Mouse (Mus musculus) left cerebral cortex, postnatal 10 days (tissue): Measurements from ENCODE around the gene S100g. TPM values are rescaled to one million over a fixed set of nuclear protein-coding genes. Genes with fewer than 3 reads are reported as not detected.

Experiments used
- DNase-seq, 2 experiments: peaks; one replicate each; pipeline ENCODE4 v3.0.0; 2021 to 2022; ENCODE audit warnings: low spot score in 2 of 2, mixed read lengths in 1 of 2; ENCODE audit errors: extremely low spot score in 1 of 2
- intact Hi-C: fragments of 180-260 bp; cut with DNase I; formaldehyde crosslinking; loops from one replicate; pipeline ENCODE4 v1.15.1; 2025
- total RNA-seq, 2 experiments: library from RNA; stranded (reverse); gene quantifications; 2 replicates each; pipeline ENCODE4 v1.2.3; 2021

S100g gene
- total RNA-seq = not detected

DNA sequence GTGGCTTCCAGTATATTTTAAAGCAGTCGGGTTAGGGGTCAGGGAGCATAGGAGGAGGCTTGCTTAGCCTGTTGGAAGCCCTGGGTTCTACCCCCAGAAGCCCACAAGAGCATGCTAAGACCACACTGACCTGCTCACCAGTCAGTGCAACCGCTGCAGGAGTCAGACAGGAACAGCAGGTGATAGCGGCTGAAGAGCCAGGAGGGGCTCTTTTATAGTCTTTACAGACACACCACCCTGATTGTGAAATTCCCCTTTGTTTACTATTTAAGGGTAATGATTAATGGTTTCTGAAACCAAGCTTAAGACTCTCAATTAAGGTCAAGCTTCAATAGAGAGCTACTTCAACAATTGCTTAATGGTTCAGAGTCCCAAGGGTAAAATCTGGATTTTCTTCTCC is at the start of gene S100g:
Gene S100g, minus strand, starts transcription at position 217 of the 400 bp plus-strand sequence.
- intact Hi-C loops = loop anchor here (10.0 kb wide), 1 partner anchor 590 kb away; no protein-coding TSS in a partner anchor
- DNase-seq = no peak

DNA sequence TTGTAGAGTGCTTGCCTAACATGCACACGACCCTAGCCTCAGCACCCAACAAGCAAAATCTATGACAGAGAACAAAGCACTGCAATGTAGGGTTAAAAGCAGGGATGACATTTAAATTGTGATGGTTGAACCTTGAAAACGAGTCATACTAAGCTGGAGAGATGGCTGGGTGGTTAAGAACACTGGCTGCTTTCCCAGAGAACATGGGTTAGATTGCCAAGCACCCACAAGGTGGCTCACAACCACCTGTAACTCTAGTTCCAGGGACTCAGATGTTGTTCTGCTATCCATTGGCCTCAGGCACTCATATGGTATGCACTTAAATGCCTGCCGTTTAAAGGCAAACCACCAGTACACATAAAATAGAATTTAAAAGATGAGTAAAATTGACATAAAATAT is 27.7 kb upstream of the S100g start:
- intact Hi-C loops = no loop called here
- DNase-seq = no peak

DNA sequence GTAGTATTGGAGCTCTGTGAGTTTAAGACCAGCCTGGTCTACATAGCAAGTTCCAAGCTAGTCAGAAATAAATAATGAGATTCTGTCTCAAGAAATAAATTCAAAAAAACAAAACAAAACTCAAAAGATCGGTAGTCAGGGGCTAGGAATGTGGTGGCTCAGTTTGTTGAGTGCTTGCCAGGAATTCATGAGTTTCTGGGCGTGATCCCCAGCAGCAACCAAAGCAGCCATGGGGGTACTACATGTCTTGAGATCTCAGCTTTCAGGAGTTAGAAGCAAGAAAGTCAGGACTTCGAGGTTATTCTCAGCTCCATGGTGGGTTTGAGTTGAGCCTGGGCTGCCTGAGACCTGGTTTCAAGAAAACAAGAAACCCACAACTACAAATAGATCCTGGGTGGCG is 27.0 kb upstream of the S100g start:
- intact Hi-C loops = no loop called here
- no peak for DNase-seq

DNA sequence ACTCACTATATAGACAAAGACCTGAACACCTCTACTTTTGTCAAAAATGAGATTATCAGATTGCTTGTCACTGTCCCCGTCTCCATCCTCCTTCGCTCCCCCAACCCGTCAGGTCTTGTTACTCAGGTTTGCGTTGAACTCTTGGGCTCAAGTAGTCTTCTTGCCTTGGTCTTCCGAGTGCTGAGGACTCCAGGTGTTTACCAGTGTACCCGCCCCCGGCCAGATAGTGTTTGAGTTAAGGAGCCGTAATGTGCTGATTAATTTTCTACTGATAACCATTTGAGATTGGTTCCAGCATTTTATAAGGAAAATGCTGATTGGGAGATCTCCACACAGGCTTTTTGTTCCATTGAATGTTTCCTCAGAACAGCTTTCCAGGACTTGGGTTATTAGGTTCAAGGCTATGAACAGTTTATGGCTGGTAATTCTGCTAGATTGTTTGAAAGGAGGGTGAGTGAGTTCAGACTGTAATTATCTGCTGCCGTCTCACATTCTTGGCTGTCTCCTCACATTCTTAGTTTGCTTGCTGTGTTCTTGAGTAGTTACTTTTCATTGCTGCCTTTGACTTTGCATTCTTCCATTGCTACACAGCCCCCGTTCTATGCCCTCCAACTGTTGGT is 22.6 kb upstream of the S100g start:
- DNase-seq = no peak
- intact Hi-C loops = no loop called here

DNA sequence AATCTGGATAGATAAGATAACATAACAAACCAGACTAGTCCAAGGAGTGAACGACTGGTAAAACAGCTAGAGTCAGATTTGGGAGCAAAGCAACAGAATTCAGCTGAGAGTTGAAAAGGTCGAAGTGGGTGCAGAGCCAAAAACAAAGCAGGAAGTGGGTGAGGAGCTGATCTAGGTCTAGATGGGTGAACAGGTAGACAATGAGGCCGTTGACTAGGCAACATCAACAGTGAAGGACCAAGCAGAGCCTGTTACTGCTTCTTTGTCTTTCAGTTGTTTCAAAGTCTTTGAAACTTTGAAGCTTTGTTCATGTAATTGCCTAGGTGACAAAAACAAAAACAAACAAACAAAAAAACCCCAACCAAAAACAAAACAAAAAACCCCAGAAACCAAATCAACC is 11.8 kb upstream of the S100g start:
- no peak for DNase-seq
- intact Hi-C loops = no loop called here

DNA sequence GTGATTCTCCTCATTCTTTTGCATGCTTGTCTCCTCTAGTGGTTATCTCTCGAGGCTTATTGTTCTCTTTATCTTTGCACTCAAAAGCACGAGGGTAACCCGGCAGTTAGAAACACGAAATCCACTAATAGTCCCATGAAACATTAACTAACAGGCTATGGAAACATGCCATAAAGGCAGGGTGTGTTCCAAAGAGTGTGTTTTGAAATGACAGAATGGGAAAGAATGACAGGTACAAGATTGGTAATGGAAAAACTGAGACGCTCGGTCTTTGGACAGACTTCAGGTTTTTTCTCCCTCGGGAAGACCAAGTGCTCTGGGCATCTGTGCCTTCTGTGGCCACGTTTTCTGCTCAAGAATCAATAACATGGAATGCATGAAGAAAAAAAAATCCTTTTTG is 3.1 kb upstream of the S100g start:
- intact Hi-C loops = loop anchor here (10.0 kb wide), 1 partner anchor 587 kb away; no protein-coding TSS in a partner anchor
- DNase-seq = no peak

DNA sequence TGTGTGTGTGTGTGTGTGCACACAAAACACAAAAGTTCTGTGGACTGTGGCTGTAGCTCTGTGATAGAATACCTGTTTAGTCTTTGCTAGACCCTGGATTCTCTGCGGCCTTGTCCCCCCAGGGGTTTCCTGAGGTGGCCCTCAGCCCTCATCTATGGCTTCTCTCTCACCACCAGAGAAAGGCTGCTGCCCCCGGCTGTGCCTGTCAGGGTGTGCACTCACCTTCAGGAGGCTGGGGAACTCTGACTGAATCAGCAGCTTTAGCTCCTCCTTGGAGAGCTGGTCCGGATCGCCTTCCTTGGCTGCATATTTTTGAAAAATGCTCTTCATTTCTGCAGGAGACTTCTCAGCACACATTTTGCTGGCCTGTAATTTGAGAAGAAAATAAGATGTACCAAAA is 559 bp downstream of the S100g start:
- intact Hi-C loops = loop anchor here (10.0 kb wide), 1 partner anchor 591 kb away; no protein-coding TSS in a partner anchor
- DNase-seq = no peak

DNA sequence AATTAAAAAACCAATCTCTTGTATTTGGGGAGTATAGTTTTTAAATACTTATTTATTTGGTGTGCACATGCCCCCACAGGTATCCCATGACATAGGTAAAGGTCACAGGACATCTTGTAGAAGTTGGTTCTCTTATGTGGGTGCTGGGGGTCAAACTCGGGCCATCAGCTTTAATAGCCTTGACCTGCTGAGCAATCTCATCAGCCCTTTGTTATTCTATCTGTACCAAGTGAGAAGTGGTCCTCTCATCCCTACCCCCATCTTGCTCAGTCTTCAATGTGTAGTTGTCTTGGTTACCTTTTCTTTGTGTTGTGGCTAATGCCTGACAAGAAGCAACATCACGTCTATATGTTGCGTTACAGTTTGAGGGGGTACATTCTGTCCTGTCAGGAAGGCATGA is 6.5 kb downstream of the S100g start:
- intact Hi-C loops = no loop called here
- no peak for DNase-seq

DNA sequence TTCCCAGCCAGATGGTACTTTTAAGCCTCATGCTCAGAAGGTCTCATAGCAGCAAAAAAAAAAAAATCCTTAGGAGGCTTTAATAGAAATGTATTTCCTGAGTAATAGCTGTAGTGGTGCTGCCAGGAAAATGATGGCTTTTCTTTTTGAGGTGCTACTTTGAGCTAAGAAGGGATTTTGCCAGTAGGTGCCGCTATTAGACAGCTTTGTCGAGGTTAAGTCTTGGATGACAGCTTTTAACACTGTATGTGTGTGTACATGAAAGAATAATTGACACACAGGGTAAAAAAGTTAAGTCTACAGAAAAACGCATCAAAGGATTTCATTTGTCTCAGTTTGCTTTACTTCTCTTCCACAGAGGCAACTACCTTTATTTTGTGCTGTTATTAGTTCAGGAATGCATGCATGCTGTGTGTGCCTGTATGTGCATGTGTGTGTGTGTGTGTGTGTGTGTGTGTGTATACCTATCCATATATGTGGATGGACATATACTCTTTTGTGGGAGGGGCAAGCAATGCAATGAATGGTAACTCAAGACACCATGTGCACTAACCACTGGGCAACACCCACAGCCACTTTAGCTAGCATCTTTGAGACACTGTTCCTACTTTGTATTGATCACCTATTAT is 14.5 kb downstream of the S100g start:
- peak; percentile 25 to 28 for DNase-seq
- intact Hi-C loops = no loop called here

DNA sequence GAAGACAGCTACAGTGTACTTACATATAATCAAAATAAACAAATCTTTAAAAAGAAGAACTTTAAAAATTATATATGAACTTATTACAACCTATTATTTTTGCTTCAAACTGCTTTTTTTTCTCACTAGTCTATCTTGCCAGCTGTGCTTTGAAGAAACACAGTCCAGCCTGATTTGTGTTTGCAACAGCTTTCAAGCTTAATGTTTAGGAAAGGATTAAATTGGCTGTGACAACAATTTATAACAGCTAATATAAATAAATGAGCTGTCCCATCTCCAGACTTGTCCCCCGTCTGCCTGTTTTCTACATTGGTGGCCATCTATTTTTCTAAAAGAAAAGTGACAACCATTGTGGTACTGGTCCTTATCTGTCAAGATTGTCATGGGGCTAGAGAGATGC is 22.4 kb downstream of the S100g start:
- intact Hi-C loops = no loop called here

DNA sequence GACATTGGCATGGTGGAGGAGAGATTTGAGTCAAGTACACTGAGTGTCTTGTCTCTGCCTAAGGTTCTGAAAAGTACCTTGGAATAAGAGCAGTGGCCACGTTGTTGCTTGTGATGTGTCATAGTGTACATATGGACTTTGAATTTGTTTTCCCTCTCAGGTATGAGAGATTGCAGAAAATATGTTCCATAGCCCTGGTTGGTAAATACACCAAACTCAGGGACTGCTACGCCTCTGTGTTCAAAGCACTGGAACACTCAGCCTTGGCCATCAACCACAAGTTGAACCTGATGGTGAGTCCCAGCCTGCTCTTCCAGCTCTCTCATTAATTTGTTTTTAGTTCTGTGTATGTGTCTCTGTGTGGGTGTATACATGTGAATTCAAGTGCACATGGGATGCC is 32.9 kb downstream of the S100g start:
- intact Hi-C loops = loop anchor here (10.0 kb wide), 1 partner anchor 983 kb away; no protein-coding TSS in a partner anchor
- DNase-seq = no peak

More for the DNA sequence above, 22.4 kb downstream of the S100g start:
- DNase-seq = no peak

DNA sequence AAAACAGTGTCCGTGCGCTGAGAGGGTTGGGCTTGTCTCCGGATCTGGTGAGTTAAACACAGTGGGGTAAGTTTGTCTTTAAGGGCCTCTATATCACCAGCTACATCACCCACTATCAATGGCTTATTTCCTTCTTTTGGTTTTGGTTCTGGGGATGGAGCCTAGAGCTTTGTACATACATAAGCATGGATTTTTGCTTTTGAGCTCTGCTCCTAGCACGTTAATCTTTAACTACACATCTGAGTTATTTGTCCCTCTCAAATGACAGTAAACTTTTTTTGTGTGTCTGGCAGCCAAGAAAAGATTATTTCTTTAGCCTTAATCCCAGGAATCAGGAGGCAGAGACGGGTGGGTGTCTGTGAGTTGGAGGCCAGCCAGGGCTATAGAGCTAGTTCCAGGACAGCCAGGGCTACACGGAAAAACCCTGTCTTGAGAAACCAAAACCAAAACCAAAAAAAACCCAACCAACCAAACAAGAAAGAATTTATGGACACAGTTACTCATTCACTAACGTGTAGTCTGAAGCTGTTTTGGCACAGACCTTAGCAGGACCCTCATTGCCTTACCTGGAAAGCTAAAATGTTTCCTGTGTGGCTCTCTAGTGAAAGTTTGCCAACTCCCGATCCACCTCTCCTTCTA is 42.8 kb downstream of the S100g start:
- intact Hi-C loops = no loop called here

DNA sequence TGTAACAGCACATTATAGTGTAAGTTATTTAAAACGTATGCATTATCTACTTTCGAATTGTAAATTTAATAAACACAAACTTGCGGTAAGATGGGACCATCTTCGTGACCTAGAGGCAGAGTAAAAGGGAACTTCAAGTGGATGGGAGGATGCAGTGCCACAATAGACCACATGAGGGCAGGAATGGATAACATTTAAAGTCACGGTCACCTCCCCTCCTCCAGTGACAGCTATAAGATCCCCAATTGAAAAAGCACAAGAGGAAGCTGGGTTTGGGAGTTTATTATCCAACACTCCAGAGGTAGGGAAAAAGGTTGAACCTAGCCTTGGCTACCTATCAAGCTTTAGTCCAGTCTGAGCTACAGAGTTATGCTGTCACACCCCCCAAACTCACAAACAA is 48.7 kb downstream of the S100g start:
- DNase-seq = peak; percentile 23 to 45
- intact Hi-C loops = no loop called here

More for the DNA sequence above, 42.8 kb downstream of the S100g start:
- DNase-seq = no peak

DNA sequence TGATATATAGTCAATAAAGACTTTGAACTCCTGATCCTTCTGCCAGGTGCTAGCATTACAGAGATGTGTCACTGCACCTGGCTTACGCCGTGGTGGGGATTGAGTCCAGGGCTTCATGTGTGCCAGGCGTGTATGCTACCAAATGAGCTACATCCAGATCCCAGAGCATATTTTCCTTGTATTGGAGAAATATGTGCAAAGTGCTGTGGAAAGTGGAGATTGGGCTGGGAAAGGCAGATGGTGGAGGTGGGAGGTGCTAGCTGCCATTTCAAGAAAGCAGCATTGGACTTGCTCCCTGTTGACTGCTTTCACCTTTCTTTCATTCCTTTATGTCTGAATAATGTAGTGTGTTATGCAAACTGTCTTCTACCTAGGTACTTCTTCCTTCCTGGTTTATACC is 50.7 kb downstream of the S100g start:
- DNase-seq = no peak
- intact Hi-C loops = no loop called here

Other genes with a start within 250 kb of the S100g start
- gene Rbbp7, start 204.2 kb downstream of the S100g start, total RNA-seq = 100 to 1,000 TPM; 162 to 163 TPM
- 10 to 100 TPM; 15.5 to 16.4 TPM for gene Txlng, start 135.1 kb downstream of the S100g start, total RNA-seq
- gene Syap1, start 76.2 kb downstream of the S100g start, total RNA-seq = 10 to 100 TPM; 30.0 to 31.8 TPM
- gene Ctps2, start 63.4 kb downstream of the S100g start, total RNA-seq = 10 to 100 TPM; 70.3 to 70.4 TPM